ENCODE assay signal across 13 mouse cellular contexts in the genomic region with DNA sequence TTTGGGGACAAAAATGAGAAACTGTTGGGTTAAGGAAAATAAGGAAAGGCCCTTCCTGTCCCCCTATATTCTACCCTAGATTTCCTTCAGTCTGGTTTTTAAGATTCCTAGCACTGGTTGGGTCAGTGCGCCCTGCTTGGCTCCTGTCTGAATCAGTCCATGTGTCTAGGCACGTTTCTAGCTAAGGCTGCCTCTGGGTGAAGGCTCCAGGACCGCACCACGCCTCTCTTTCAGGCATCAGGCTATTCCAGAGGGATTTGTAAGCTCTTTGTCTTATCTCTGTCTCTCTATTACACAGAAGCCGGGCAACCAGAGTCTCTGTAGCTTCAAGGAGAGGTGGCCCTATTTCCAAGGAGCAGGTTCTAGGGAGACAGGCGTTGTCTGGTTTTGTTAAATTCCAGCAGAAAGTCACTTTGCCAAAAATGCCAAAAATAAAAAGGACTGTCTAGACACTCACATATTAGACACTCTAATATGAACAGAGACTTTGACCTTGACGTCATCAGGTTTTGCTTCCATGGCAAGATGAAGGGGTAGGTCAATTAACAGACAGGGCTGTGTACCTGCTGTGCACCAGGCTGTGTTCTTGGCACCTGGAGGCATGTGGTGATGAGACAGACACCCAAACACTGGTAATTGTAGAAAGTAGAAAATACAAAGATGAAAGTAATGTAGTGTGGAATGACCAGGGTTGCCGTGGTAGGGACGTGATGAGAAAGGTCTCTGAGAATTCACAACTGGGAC. TPM values are rescaled to one million over a fixed set of nuclear protein-coding genes. Genes with fewer than 3 reads are reported as not detected.
DNase-seq lines count a peak whose midpoint lies in the region; ATAC-seq and TF ChIP-seq lines count a peak whose summit lies in the region.
"Had no signal": no experiment of that assay in that cellular context is flagged by ENCODE, and none has a peak within 500 bp of the region (broad histone marks: within the 10 kb centered on the region; RNA-seq: fewer than 3 reads in every experiment).

No protein-coding gene starts in this region.

- H3K79me2 ChIP-seq in heart, adult 2 months (replicated peaks; ENCODE audit: control insufficient read depth, insufficient read depth, low read length), result no peaks in the 10 kb centered on the region

- WGBS in kidney, embryonic 14.5 days, result 86% methylated on average over 9 of the region's 9 CpGs
- WGBS in heart, adult 2 months, result 58% methylated on average over 9 of the region's 9 CpGs
- WGBS in hindbrain, postnatal 0 days, result 78% methylated on average over 9 of the region's 9 CpGs
- 80% methylated on average over 9 of the region's 9 CpGs for WGBS in midbrain, postnatal 0 days
- WGBS in lung, postnatal 0 days, result 81% methylated on average over 9 of the region's 9 CpGs

- no peak overlapping the region for H3K4me3 ChIP-seq in kidney, embryonic 14.5 days (ENCODE audit: low read length)
- no peak overlapping the region for H3K4me3 ChIP-seq in heart, adult 2 months
- H3K4me3 ChIP-seq in hindbrain, postnatal 0 days (ENCODE audit: low read length), result no peak overlapping the region
- H3K4me3 ChIP-seq in midbrain, postnatal 0 days (ENCODE audit: low read depth, low read length), result no peak overlapping the region
- H3K4me3 ChIP-seq in lung, postnatal 0 days (ENCODE audit: low read depth, low read length), result no peak overlapping the region
- H3K4me3 ChIP-seq: hindbrain, embryonic 12.5 days; liver, embryonic 13.5 days; neural tube, embryonic 13.5 days had no signal

- DNase-seq in kidney, adult 11 months, result no peak
- peak; percentile 46 for DNase-seq in 3134 (ENCODE audit: extremely low read depth, insufficient read length, low spot score)
- peak; percentile 56 for DNase-seq in brain, adult 2 months (ENCODE audit: low read depth, low spot score)
- peak; percentile 42 to 49 for DNase-seq in heart, adult 2 months
- DNase-seq in hindbrain, postnatal 0 days (ENCODE audit: low spot score), result no peak
- no peak for DNase-seq in midbrain, postnatal 0 days (ENCODE audit: low spot score)
- DNase-seq in lung, postnatal 0 days (ENCODE audit: low spot score), result no peak
- DNase-seq: liver, embryonic 13.5 days had no signal

- no peak for TF ChIP-seq EP300 in heart, adult 2 months (IDR thresholded peaks at IDR 0.05; ENCODE audit: insufficient read depth, low read depth, low read length)
- TF ChIP-seq EP300 in lung, postnatal 0 days (IDR thresholded peaks at IDR 0.05), result no peak

- no peaks in the 10 kb centered on the region for H3K27me3 ChIP-seq in kidney, embryonic 14.5 days (ENCODE audit: control insufficient read depth, insufficient read depth, low read length)
- no peaks in the 10 kb centered on the region for H3K27me3 ChIP-seq in heart, adult 2 months (ENCODE audit: control insufficient read depth, insufficient read depth, low read length)
- no peaks in the 10 kb centered on the region for H3K27me3 ChIP-seq in hindbrain, postnatal 0 days (ENCODE audit: insufficient read depth, low read length)
- no peaks in the 10 kb centered on the region for H3K27me3 ChIP-seq in midbrain, postnatal 0 days (ENCODE audit: insufficient read depth, low read length)
- no peaks in the 10 kb centered on the region for H3K27me3 ChIP-seq in lung, postnatal 0 days (replicated peaks; ENCODE audit: insufficient read depth, low read length)
- H3K27me3 ChIP-seq: hindbrain, embryonic 12.5 days; neural tube, embryonic 13.5 days had no signal

- peak overlapping the region; percentile 59; the same call in 1 of the 2 replicates for H3K27ac ChIP-seq in kidney, embryonic 14.5 days (ENCODE audit: low read depth, low read length)
- H3K27ac ChIP-seq in heart, adult 2 months, result peak overlapping the region; percentile 88
- H3K27ac ChIP-seq in hindbrain, postnatal 0 days, result no peak overlapping the region
- no peak overlapping the region for H3K27ac ChIP-seq in midbrain, postnatal 0 days (ENCODE audit: low read depth, low read length)
- H3K27ac ChIP-seq in lung, postnatal 0 days (ENCODE audit: low read length), result no peak overlapping the region
- H3K27ac ChIP-seq: hindbrain, embryonic 12.5 days; liver, embryonic 13.5 days had no signal

- no peak overlapping the region for H3K9ac ChIP-seq in kidney, embryonic 14.5 days (ENCODE audit: low read depth, low read length)
- no peak overlapping the region for H3K9ac ChIP-seq in heart, adult 2 months (ENCODE audit: low read depth, low read length)
- no peak overlapping the region for H3K9ac ChIP-seq in hindbrain, postnatal 0 days (replicated peaks; ENCODE audit: low read length)
- H3K9ac ChIP-seq in midbrain, postnatal 0 days (replicated peaks; ENCODE audit: low read length, poor library complexity, severe bottlenecking), result no peak overlapping the region
- no peak overlapping the region for H3K9ac ChIP-seq in lung, postnatal 0 days (replicated peaks; ENCODE audit: low read depth)
- H3K9ac ChIP-seq: forebrain, postnatal 0 days; hindbrain, embryonic 12.5 days; liver, embryonic 13.5 days had no signal

- TF ChIP-seq POLR2A in heart, adult 2 months (IDR thresholded peaks at IDR 0.05; ENCODE audit: insufficient read depth, low read depth, low read length), result no peak

- intact Hi-C loops in heart, adult 2 months (cut with DNase I), result loop anchor here (2.0 to 5.0 kb wide), 3 partner anchors 50 to 70 kb away; partner anchors contain the start of gene Cyb5b

- no peaks in the 10 kb centered on the region for H3K36me3 ChIP-seq in kidney, embryonic 14.5 days (ENCODE audit: control insufficient read depth, insufficient read depth, low read length)
- peaks cover 4% of the 10 kb centered on the region for H3K36me3 ChIP-seq in heart, adult 2 months (ENCODE audit: control insufficient read depth, insufficient read depth, low read length)
- H3K36me3 ChIP-seq in hindbrain, postnatal 0 days (ENCODE audit: insufficient read depth, low read length), result no peaks in the 10 kb centered on the region
- no peaks in the 10 kb centered on the region for H3K36me3 ChIP-seq in midbrain, postnatal 0 days (ENCODE audit: insufficient read depth, low read length)
- no peaks in the 10 kb centered on the region for H3K36me3 ChIP-seq in lung, postnatal 0 days (ENCODE audit: insufficient read depth, low read length)
- H3K36me3 ChIP-seq: hindbrain, embryonic 12.5 days; liver, embryonic 13.5 days; neural tube, embryonic 13.5 days had no signal

- ATAC-seq in kidney, embryonic 14.5 days (ENCODE audit: low FRiP score, low TSS enrichment), result no peak
- no peak for ATAC-seq in hindbrain, postnatal 0 days
- ATAC-seq in midbrain, postnatal 0 days (ENCODE audit: low FRiP score), result no peak
- ATAC-seq in lung, postnatal 0 days, result no peak
- ATAC-seq: activated CD4-positive, CD25-positive, alpha-beta regulatory T cell, adult 4 months; forebrain, postnatal 0 days had no signal

- no peaks in the 10 kb centered on the region for H3K9me3 ChIP-seq in kidney, embryonic 14.5 days (ENCODE audit: control insufficient read depth, low read length)
- no peaks in the 10 kb centered on the region for H3K9me3 ChIP-seq in hindbrain, postnatal 0 days (ENCODE audit: low read length)
- H3K9me3 ChIP-seq in midbrain, postnatal 0 days (ENCODE audit: low read length), result no peaks in the 10 kb centered on the region
- no peaks in the 10 kb centered on the region for H3K9me3 ChIP-seq in lung, postnatal 0 days (ENCODE audit: low read length)
- H3K9me3 ChIP-seq: hindbrain, embryonic 12.5 days; liver, embryonic 13.5 days; neural tube, embryonic 13.5 days had no signal

- H3K4me1 ChIP-seq in kidney, embryonic 14.5 days (ENCODE audit: control insufficient read depth, insufficient read depth, low read length), result peaks cover 9% of the 10 kb centered on the region
- H3K4me1 ChIP-seq in heart, adult 2 months (ENCODE audit: control insufficient read depth, insufficient read depth, low read length), result peaks cover 16% of the 10 kb centered on the region
- peaks cover 2% of the 10 kb centered on the region; the same call in 1 of the 2 replicates for H3K4me1 ChIP-seq in hindbrain, postnatal 0 days (ENCODE audit: insufficient read depth, low read length)
- H3K4me1 ChIP-seq in midbrain, postnatal 0 days (ENCODE audit: insufficient read depth, low read length), result no peaks in the 10 kb centered on the region; the same call in 1 of the 2 replicates
- H3K4me1 ChIP-seq in lung, postnatal 0 days (ENCODE audit: insufficient read depth, low read depth, low read length), result 0 out of 2 replicates have a peak, but pooled peaks cover 2% of the 10 kb centered on the region

- no peak for TF ChIP-seq CTCF in heart, adult 2 months (IDR thresholded peaks at IDR 0.05)
- no peak for TF ChIP-seq CTCF in hindbrain, postnatal 0 days (IDR thresholded peaks at IDR 0.05; ENCODE audit: low read depth)
- TF ChIP-seq CTCF in midbrain, postnatal 0 days (IDR thresholded peaks at IDR 0.05), result no peak
- no peak for TF ChIP-seq CTCF in lung, postnatal 0 days (IDR thresholded peaks at IDR 0.05)

- no peak overlapping the region for H3K4me2 ChIP-seq in kidney, embryonic 14.5 days (replicated peaks; ENCODE audit: low read depth, low read length)
- H3K4me2 ChIP-seq in hindbrain, postnatal 0 days (ENCODE audit: low read depth, low read length), result no peak overlapping the region
- H3K4me2 ChIP-seq in midbrain, postnatal 0 days (ENCODE audit: low read depth, low read length, poor library complexity, severe bottlenecking), result no peak overlapping the region
- no peak overlapping the region for H3K4me2 ChIP-seq in lung, postnatal 0 days (replicated peaks; ENCODE audit: low read depth, low read length)
- H3K4me2 ChIP-seq: hindbrain, embryonic 12.5 days; liver, embryonic 13.5 days; neural tube, embryonic 13.5 days had no signal

RNA-seq across cellular contexts. Expression of gene Cyb5b, which starts 56.5 kb away (rescaled TPM):
- 67.0 and 152 TPM in 2 replicates for polyA plus RNA-seq in kidney, embryonic 14.5 days (2014; fragmentation: Nextera tagmentation; extraction: Ambion mirVana)
- 10 to 100 TPM; 38.8 to 41.1 TPM for total RNA-seq in heart, adult 2 months (2021)
- polyA plus RNA-seq in heart, adult 2 months (2012; rRNA removed), result 33.2 and 50.8 TPM in 2 replicates
- total RNA-seq in hindbrain, postnatal 0 days (2014; rRNA removed), result 89.5 and 95.2 TPM in 2 replicates
- polyA plus RNA-seq in hindbrain, postnatal 0 days (2015; fragmentation: Nextera tagmentation; extraction: Ambion mirVana), result 81.6 and 82.9 TPM in 2 replicates
- total RNA-seq in midbrain, postnatal 0 days (2014; rRNA removed), result 103 and 120 TPM in 2 replicates
- 89.7 and 91.4 TPM in 2 replicates for polyA plus RNA-seq in midbrain, postnatal 0 days (2015; fragmentation: Nextera tagmentation; extraction: Ambion mirVana)
- 58.4 and 63.1 TPM in 2 replicates for polyA plus RNA-seq in lung, postnatal 0 days (2015; fragmentation: Nextera tagmentation; extraction: Ambion mirVana)

Comparison
In these comparisons a context has a peak if more than half of its experiments do, and no peak if none do; other contexts are left out.
1. H3K27ac ChIP-seq: peak in kidney, embryonic 14.5 days (single experiment) and heart, adult 2 months (single experiment); none in hindbrain, postnatal 0 days (single experiment), midbrain, postnatal 0 days (single experiment) and lung, postnatal 0 days (single experiment).
2. DNase-seq: peak in 3134 (single experiment), brain, adult 2 months (single experiment) and heart, adult 2 months (2 of 2); none in kidney, adult 11 months (single experiment), hindbrain, postnatal 0 days (single experiment), midbrain, postnatal 0 days (single experiment) and lung, postnatal 0 days (single experiment).